Mouse (Mus musculus) retina, embryonic 14.5 days (tissue): ENCODE data around the gene Fam205c.

Experiments
- DNase-seq: peaks from one replicate; pipeline ENCODE4 v3.0.0-alpha.2; 2015; ENCODE audit warnings: low spot score

Fam205c gene

GRCm38 (mm10) chr4:42874134-42874533 lies at the start of gene Fam205c:
Gene Fam205c, minus strand, starts transcription at chr4:42874234.
- DNase-seq: no peak

- DNase-seq: no peak
Measured at GRCm38 (mm10) chr4:42922461-42922860, 48.4 kb upstream of the Fam205c start.

GRCm38 (mm10) chr4:42922056-42922455 lies 48.0 kb upstream of the Fam205c start:
- DNase-seq: peak; percentile 27

GRCm38 (mm10) chr4:42921536-42921935 lies 47.5 kb upstream of the Fam205c start:
- DNase-seq: no peak

- DNase-seq: no peak
Measured at GRCm38 (mm10) chr4:42920726-42921125, 46.7 kb upstream of the Fam205c start.

GRCm38 (mm10) chr4:42917402-42917774 lies 43.4 kb upstream of the Fam205c start:
- DNase-seq: no peak

GRCm38 (mm10) chr4:42916617-42917401 lies 42.8 kb upstream of the Fam205c start, which contains the start of gene Phf24:
Gene Phf24, plus strand, starts transcription at chr4:42916660.
- DNase-seq: peak; percentile 71

GRCm38 (mm10) chr4:42915966-42916365 lies 41.9 kb upstream of the Fam205c start:
- DNase-seq: no peak

- no peak for DNase-seq
Measured at GRCm38 (mm10) chr4:42915311-42915710, 41.3 kb upstream of the Fam205c start.

GRCm38 (mm10) chr4:42913391-42913790 lies 39.4 kb upstream of the Fam205c start:
- no peak for DNase-seq

- DNase-seq: no peak
Measured at GRCm38 (mm10) chr4:42904966-42905365, 30.9 kb upstream of the Fam205c start.

- no peak for DNase-seq
Measured at GRCm38 (mm10) chr4:42904523-42904922, 30.5 kb upstream of the Fam205c start.

GRCm38 (mm10) chr4:42903942-42904341 lies 29.9 kb upstream of the Fam205c start:
- DNase-seq: no peak

GRCm38 (mm10) chr4:42902730-42903129 lies 28.7 kb upstream of the Fam205c start:
- DNase-seq: no peak

GRCm38 (mm10) chr4:42902174-42902573 lies 28.1 kb upstream of the Fam205c start:
- peak; percentile 53 for DNase-seq

- no peak for DNase-seq
Measured at GRCm38 (mm10) chr4:42900878-42901277, 26.8 kb upstream of the Fam205c start.

GRCm38 (mm10) chr4:42898914-42899313 lies 24.9 kb upstream of the Fam205c start:
- no peak for DNase-seq

- DNase-seq: no peak
Measured at GRCm38 (mm10) chr4:42895118-42895517, 21.1 kb upstream of the Fam205c start.

- no peak for DNase-seq
Measured at GRCm38 (mm10) chr4:42891176-42891575, 17.1 kb upstream of the Fam205c start.

- no peak for DNase-seq
Measured at GRCm38 (mm10) chr4:42888806-42889205, 14.8 kb upstream of the Fam205c start.

GRCm38 (mm10) chr4:42886926-42887325 lies 12.9 kb upstream of the Fam205c start:
- DNase-seq: no peak

GRCm38 (mm10) chr4:42880677-42880948 lies 6.6 kb upstream of the Fam205c start:
- no peak for DNase-seq

GRCm38 (mm10) chr4:42879829-42880676 lies 6.0 kb upstream of the Fam205c start:
- DNase-seq: peak; percentile 26
